Mouse (Mus musculus) heart, adult 8-10 months (tissue): Measurements from ENCODE around the gene Fam168a. TPM values are rescaled to one million over a fixed set of nuclear protein-coding genes. Genes with fewer than 3 reads are reported as not detected.
A peak's percentile ranks its signal among the peaks of the same experiment; 100 is the strongest.
"Not testable (repeated sequence)": the region's sequence is repeated elsewhere in the genome, so short reads cannot be mapped to it uniquely, and the experiment has no call there.

Source experiments
- DNase-seq: peaks from one replicate; pipeline ENCODE4 v3.0.0; 2022; ENCODE audit warnings: low spot score
- total RNA-seq, 4 experiments: library from RNA; stranded (reverse); gene quantifications; 2 replicates each; pipeline ENCODE4 v1.2.4; 2022

Gene Fam168a
- total RNA-seq, 4 experiments from 2014 or later, result 32.7 to 35.7 (median 34.1) TPM

GRCm38 (mm10) chr7:100840906-100841305 lies 134.5 kb downstream of the Fam168a start:
- DNase-seq, result no peak

- DNase-seq, result no peak
Observed at GRCm38 (mm10) chr7:100841608-100842007, 135.2 kb downstream of the Fam168a start.

- DNase-seq, result no peak
Observed at GRCm38 (mm10) chr7:100842175-100842574, 135.7 kb downstream of the Fam168a start.

- DNase-seq, result no peak
Observed at GRCm38 (mm10) chr7:100843866-100844265, 137.4 kb downstream of the Fam168a start.

- DNase-seq, result no peak
Observed at GRCm38 (mm10) chr7:100844385-100845025, 138.1 kb downstream of the Fam168a start.

- DNase-seq, result no peak
Observed at GRCm38 (mm10) chr7:100845026-100845400, 138.6 kb downstream of the Fam168a start.

- peak; percentile 69 for DNase-seq
Observed at GRCm38 (mm10) chr7:100845412-100845811, 139.0 kb downstream of the Fam168a start.

GRCm38 (mm10) chr7:100846033-100846432 lies 139.6 kb downstream of the Fam168a start:
- not testable (repeated sequence) for DNase-seq

GRCm38 (mm10) chr7:100847131-100847530 lies 140.7 kb downstream of the Fam168a start:
- no peak for DNase-seq

GRCm38 (mm10) chr7:100848744-100849143 lies 142.3 kb downstream of the Fam168a start:
- DNase-seq, result peak; percentile 60

- DNase-seq, result no peak
Observed at GRCm38 (mm10) chr7:100849508-100849907, 143.1 kb downstream of the Fam168a start.

- no peak for DNase-seq
Observed at GRCm38 (mm10) chr7:100851481-100852356, 145.3 kb downstream of the Fam168a start.

GRCm38 (mm10) chr7:100853396-100853795 lies 147.0 kb downstream of the Fam168a start:
- no peak for DNase-seq

GRCm38 (mm10) chr7:100854137-100854814 lies 147.8 kb downstream of the Fam168a start:
- no peak for DNase-seq

GRCm38 (mm10) chr7:100854861-100855260 lies 148.4 kb downstream of the Fam168a start:
- DNase-seq, result no peak

- DNase-seq, result no peak
Observed at GRCm38 (mm10) chr7:100855300-100855699, 148.9 kb downstream of the Fam168a start.

GRCm38 (mm10) chr7:100855795-100856573 lies 149.5 kb downstream of the Fam168a start:
- DNase-seq, result no peak

GRCm38 (mm10) chr7:100860450-100860849 lies 154.0 kb downstream of the Fam168a start:
- no peak for DNase-seq

GRCm38 (mm10) chr7:100861209-100861608 lies 154.8 kb downstream of the Fam168a start:
- no peak for DNase-seq

- DNase-seq, result no peak
Observed at GRCm38 (mm10) chr7:100862353-100862752, 155.9 kb downstream of the Fam168a start.

- peak; percentile 93 for DNase-seq
Observed at GRCm38 (mm10) chr7:100862828-100863638, 156.6 kb downstream of the Fam168a start, which contains the start of gene Relt. Gene Relt, minus strand, starts transcription at chr7:100863446.
